Mouse (Mus musculus) lung, embryonic 14.5 days (tissue): ENCODE results near the gene Rpl38. TPM values are rescaled to one million over a fixed set of nuclear protein-coding genes. Genes with fewer than 3 reads are reported as not detected.

ENCODE experiments used
- ATAC-seq: fragments of 200-750 bp; cut with Nextera tagmentation; 2 replicates; pipeline ENCODE4 v1.8.0; 2017; ENCODE audit warnings: mild to moderate bottlenecking, moderate TSS enrichment, moderate library complexity; ENCODE audit not compliant: insufficient read depth
- DNase-seq: peaks from one replicate; pipeline ENCODE4 v3.0.0-alpha.2; 2015
- H3K27ac ChIP-seq: fragments of 300-500 bp; sonication (generic); 2 replicates; pipeline ENCODE4 v1.5.1; 2014; ENCODE audit warnings: low read depth, mild to moderate bottlenecking, moderate library complexity
- H3K27me3 ChIP-seq: fragments of 300-500 bp; sonication (generic); 2 replicates; pipeline ENCODE4 v1.6.1; 2014; ENCODE audit warnings: low read length, control low read depth; ENCODE audit not compliant: insufficient read depth
- H3K36me3 ChIP-seq: fragments of 300-500 bp; sonication (generic); 2 replicates; pipeline ENCODE4 v1.6.1; 2014; ENCODE audit warnings: control low read depth; ENCODE audit not compliant: insufficient read depth
- H3K4me1 ChIP-seq: fragments of 300-500 bp; sonication (generic); 2 replicates; pipeline ENCODE4 v1.6.1; 2014; ENCODE audit warnings: antibody characterized with exemption, control low read depth; ENCODE audit not compliant: insufficient read depth
- H3K4me2 ChIP-seq: fragments of 300-500 bp; sonication (generic); 2 replicates; pipeline ENCODE4 v1.6.1; 2014; ENCODE audit warnings: mild to moderate bottlenecking
- H3K4me3 ChIP-seq: fragments of 300-500 bp; sonication (generic); 2 replicates; pipeline ENCODE4 v1.5.1; 2014; ENCODE audit warnings: low read depth, low read length
- H3K9ac ChIP-seq: fragments of 300-500 bp; sonication (generic); 2 replicates; pipeline ENCODE4 v1.6.1; 2014
- H3K9me3 ChIP-seq: fragments of 300-500 bp; sonication (generic); 2 replicates; pipeline ENCODE4 v1.6.1; 2016; ENCODE audit warnings: low read depth, low read length, control low read depth
- CTCF ChIP-seq: IDR thresholded peaks from 2 replicates; pipeline ENCODE4 v1.5.1; 2016; ENCODE audit warnings: antibody characterized with exemption, low read depth
- WGBS: fragments of 180-500 bp; shearing (Covaris S2); extraction: QIAGEN DNeasy Blood & Tissue Kit; methylation state at CpG from one replicate; pipeline ENCODE4 v1.1.7; 2014; 5-methylcytosine and 5-hydroxymethylcytosine counted together
- polyA plus RNA-seq: library from polyadenylated mRNA; unstranded; fragments of >200 nt; fragmentation: Nextera tagmentation; extraction: Ambion mirVana; gene quantifications from 2 replicates; pipeline ENCODE4 v1.2.1, GENCODE M21; 2014

The Rpl38 gene
- polyA plus RNA-seq, 1 experiment from 2014 or later, result 978 TPM

DNA sequence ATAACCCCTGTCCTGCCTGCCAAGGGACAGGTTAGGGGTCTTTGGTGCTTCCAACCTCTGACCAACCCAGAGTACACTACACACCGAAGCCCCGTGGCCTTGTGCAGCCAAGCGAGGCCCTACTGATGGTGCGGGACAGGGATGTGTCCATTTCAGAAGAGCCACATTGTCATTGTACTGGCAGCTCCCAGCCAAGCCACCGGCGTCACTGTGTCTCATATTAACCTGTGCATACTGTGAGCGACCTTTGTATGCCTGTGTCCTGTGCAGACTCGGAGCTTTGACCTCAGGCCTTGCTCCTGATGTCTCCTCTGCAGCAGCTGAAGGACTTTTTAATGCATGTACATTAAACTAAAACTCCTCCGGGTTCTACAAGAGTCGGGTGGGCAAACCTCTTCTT lies 52.2 kb downstream of the Rpl38 start:
- Histone ChIP-seq H3K9me3 (no peaks in the 10 kb centered on the region), H3K4me2 (no peak overlapping the region), H3K27ac (no peak overlapping the region), H3K4me3 (no peak overlapping the region), H3K27me3 (no peaks in the 10 kb centered on the region), H3K9ac (no peak overlapping the region), H3K4me1 (0 out of 2 replicates have a peak, but pooled peaks cover 5% of the 10 kb centered on the region), H3K36me3 (no peaks in the 10 kb centered on the region)
- ATAC-seq, result no peak
- DNase-seq, result no peak
- WGBS, result 89% methylated on average over 10 of the region's 10 CpGs
- no peak for TF ChIP-seq CTCF

Other genes with a start within 250 kb of the Rpl38 start
- 12.1 and 13.1 TPM in 2 replicates for gene Ttyh2, start 6.9 kb downstream of the Rpl38 start, polyA plus RNA-seq
- gene Dnaic2, start 58.9 kb downstream of the Rpl38 start, polyA plus RNA-seq, result 0.16 and 0.85 TPM in 2 replicates
- 0.29 TPM in 1 of 2 replicates, not detected in the other for gene Kif19a, start 96.9 kb downstream of the Rpl38 start, polyA plus RNA-seq
- gene Btbd17, start 127.4 kb downstream of the Rpl38 start, polyA plus RNA-seq, result 0.65 and 1.3 TPM in 2 replicates
- 0.28 TPM in 1 of 2 replicates, not detected in the other for gene Gpr142, start 130.4 kb downstream of the Rpl38 start, polyA plus RNA-seq
- gene Gprc5c, start 182.6 kb downstream of the Rpl38 start, polyA plus RNA-seq, result 34.7 and 39.2 TPM in 2 replicates
- gene Cd300a, start 221.5 kb downstream of the Rpl38 start, polyA plus RNA-seq, result 0.75 and 1.7 TPM in 2 replicates